Mouse (Mus musculus): ENCODE measurements at regions not wholly inside any gene's neighbourhood (a gene's known extent, or its start where the extent isn't known, plus 50 kb on each side); places are given as distances from the start of the nearest gene placed in this dataset.

DNA sequence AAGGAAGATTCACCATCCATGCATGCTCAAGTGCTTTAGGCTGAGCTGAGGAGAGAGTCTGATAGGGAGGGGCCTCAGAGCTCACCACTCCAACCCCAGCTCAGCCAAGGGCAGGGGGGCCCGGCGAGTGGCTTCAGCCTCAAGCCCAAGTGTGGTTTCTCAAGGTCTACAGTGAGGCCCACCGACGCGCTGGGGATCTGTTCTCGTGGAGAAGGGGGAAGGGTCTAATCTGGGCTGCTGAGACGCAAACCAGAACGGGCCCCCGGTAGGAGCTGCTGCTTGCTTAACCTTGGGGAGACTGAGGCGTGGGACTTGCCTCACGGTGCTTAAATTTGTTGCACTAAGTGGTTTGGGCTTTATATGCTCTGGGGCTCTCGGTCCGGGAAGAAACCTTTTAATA lies 70.9 kb downstream of the Asb1 start:
- TF ChIP-seq CTCF (IDR thresholded peaks at IDR 0.05; ENCODE audit: insufficient read depth, low read length) (no peak), POLR2A (IDR thresholded peaks at IDR 0.05; ENCODE audit: borderline replicate concordance, extremely low read depth, low read depth, low read length) (no peak)
